Mouse (Mus musculus) gastrocnemius, adult 18-20 months (tissue): ENCODE results near the gene Ppp1r14c. TPM values are rescaled to one million over a fixed set of nuclear protein-coding genes. Genes with fewer than 3 reads are reported as not detected.

Experiments
- DNase-seq: peaks from one replicate; pipeline ENCODE4 v3.0.0; 2021; ENCODE audit warnings: low spot score
- long read RNA-seq, 2 experiments: library from polyadenylated mRNA; stranded (forward); transcript quantifications; one replicate each; pipeline ENCODE4 v2.0.0; 2021
- total RNA-seq, 2 experiments: library from RNA; stranded (reverse); gene quantifications; 2 replicates each; pipeline ENCODE4 v1.2.3; 2021

The Ppp1r14c gene
- total RNA-seq = 10 to 100 TPM; 70.8 to 86.7 TPM
- long read RNA-seq, experiment 1, transcript Ppp1r14c-201 (4 exons, 2,617 nt) = major isoform, 234 of 249 reads
- long read RNA-seq, experiment 1, partial matches to known transcripts = 0 of 249 reads
- long read RNA-seq, experiment 1, other reads (novel, unspliced or antisense) = 11 of 249 reads
- long read RNA-seq, experiment 2, transcript Ppp1r14c-201 (4 exons, 2,617 nt) = major isoform, 134 of 147 reads
- long read RNA-seq, experiment 2, partial matches to known transcripts = 3 of 147 reads
- long read RNA-seq, experiment 2, other reads (novel, unspliced or antisense) = 8 of 147 reads

DNA sequence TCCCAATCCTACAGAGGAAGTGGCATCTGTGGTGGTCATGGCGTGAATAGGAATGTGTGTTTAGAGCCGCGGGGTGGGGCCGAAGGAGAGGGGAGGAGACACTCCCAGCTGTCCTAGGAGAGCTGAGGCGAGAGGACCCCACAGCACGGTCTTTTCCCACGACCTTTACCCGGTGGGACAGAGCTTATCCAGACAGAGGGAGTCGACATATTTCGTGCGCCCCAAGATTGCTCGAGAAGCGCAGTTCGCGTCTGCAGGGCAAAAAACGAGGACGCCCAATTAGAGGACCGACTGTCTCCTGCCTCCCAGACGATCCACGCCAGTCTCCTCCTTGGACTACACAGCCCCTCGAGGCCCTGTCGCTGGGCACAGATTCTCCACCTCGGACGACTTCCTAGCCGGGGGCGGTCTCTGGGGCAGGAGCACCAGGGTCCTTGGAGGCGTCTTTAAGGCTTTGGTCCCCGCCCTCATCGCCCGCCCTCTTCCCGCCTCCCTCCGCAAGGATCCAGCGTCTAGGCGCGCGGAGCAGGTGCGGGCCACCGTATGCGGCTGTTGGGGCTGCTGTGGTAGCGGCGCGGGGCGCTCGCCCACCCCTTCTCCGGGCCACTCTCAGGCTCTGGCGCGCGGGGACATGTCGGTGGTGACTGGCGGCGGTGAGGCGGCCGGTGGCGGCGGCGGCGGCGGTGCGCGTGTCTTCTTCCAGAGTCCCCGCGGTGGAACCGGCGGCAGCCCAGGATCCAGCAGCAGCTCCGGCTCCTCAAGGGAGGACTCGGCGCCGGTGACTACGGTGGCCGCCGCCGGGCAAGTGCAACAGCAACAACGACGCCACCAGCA, at the start of gene Ppp1r14c:
Gene Ppp1r14c, plus strand, starts transcription at position 22 of the 834 bp plus-strand sequence.
- DNase-seq = peak; percentile 37

DNA sequence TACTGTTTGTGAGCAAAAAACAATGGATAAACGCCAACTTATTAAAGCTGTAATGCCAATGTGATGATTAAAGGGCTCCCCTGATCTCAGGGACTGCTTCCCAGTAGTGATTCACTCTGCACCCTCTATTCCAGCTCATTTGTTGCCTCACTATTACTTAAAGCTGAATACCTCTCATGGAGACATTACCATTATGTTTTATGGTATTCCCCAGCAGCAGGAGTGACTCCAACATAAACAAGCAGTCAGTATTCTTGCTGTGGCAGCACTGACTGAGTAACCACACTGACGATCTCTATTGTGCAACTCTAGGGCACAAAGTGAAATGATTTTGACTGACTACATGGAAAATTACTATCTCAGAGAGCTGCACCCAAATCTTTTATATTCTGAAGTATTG, 44.5 kb upstream of the Ppp1r14c start:
- no peak for DNase-seq

DNA sequence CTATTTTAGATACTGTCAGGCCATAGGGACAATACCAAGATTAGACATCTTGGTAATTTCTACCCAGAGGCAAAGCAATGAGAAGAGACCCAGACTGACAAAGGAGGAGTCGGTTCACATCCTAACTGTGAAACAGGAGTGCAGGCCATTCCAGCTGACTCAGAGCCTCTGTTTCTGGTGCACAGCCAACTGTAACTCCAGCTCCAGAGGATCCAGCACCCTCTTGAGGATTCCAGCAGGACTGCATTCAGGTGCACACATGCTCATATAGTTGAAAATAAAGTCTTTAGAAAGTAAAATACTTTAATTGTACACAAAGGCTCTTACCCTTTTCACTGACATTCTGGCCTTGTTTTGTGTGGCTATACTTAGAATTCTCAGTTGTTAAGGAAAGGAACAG, 40.4 kb upstream of the Ppp1r14c start:
- peak; percentile 7 for DNase-seq

DNA sequence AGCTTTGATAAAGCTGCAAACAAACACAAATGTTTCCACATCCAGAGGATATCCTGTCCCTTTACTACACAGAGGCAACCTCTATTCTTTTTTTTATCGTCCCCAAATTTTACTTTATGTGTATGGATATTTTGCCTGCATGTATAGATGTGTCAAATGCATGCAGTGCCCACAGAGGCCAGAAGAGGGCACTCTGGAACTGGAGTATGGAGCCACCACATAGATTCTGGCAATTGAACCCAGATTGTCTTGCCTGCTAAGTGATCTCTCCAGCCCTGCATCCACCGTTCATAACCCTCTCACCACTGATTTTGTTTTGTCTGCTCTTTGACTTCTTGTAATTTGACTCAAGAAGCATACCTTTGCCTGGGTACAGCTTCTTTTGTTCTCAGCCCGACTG, 33.0 kb upstream of the Ppp1r14c start:
- DNase-seq = peak; percentile 70

DNA sequence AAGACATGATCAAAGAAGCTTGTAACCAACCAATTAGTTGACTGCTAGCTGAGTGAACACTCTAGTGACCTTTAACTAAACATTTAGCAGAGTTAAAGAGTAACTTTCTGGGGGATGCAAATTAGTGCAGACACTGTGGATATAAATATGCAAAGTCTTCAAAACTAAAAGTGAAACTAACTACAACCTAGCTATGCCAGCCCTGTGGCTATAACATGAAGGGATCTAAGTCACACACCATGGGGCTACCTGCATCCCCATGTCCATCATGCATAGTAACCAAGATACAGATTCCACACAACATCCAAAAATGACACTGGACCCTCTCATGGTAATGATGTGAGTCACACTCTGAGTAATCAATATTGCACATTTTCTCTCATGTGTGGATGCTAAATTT, 31.3 kb upstream of the Ppp1r14c start:
- DNase-seq = no peak

DNA sequence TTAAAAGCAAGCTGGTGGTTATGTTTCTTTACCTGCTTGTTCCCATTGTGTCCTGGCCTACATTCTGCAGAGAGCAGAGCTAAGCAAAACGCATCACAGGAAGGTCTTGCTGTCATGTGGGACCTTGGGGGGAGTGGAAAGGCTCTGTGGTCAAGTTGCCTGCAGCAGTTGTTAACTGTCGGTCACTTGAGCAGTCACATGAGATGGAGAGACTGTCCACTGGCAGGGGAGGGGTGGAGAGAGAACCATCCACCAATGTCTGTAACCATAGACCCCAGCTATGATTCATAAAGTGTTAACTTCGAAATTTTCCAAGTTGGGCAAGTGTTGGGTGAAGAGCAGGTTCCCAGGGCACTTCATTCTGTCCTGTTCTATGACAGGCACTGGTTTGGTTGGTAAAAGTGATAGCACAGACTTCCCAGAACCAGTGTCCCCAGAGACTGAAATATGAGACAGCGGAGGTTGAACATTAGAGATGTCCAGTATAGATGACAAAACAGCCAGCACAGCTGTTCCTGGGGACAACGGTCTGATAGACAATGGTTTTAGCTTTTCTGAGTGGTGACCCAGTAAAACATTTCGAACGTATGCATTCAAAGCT, 29.0 kb upstream of the Ppp1r14c start:
- DNase-seq = peak; percentile 47

DNA sequence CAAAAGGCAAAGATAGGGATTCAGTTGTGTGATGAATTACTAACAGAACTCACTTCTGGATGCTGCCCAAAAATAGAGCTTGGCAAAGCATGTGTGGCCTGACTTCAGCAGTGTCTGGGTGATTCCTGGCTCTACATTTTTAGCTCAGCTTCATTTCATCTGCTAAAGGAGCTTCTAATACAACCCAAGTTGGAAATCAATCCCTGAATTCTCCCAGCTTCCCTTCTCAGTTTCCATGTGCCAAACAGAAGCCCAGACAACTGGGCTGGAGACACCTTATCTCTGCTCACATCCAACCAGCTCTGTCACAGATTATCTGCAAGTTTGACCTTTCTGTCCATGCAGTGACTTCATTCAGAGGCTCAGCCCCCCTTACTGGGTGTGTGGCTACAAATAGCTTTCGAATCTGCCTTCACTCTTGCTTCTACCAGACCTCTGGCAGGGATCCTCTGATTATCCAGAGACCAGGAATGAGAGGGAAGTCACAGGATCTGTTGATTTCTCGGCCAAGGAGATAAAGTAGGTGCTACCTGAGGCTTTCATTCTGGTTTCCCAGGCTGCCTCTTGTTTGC, 28.4 kb upstream of the Ppp1r14c start:
- DNase-seq = peak; percentile 43

DNA sequence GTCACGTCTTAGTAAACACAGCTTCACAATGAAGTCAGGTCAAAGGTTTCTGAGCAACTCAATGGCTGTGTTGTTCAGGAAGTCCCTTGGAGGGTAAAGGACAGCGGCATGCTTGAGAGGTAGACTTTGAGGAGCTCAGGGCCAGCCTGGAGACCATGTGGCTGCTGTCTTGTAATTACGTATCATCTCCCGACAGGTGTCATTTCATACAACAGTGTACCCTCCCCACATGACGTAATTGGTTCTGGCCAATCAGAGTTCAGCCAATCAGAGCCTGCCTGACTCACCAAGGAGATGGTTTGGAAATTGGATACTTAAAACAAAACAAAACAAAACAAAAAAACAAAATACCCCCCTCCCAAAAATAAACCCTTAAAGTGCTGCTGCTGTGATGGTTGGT, 20.2 kb upstream of the Ppp1r14c start:
- DNase-seq = no peak

DNA sequence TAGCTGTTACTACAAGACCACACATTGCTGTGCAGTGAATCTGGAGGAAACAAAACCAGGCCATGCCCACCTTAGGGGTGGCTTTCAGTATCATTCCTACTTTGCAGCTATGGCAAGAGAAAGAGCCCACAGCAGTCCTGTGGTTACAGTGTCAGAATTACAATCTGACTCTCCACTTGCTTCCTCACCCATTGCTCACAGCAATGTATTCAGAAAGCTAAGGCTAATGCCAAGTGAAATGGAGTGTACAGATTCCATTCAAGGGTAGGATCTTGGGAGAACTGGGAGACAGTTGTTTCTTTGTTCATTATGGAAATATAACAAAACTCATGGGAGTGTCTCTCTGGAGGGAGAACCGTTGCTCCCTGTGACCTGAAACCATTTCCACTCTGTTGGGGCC, 6.3 kb upstream of the Ppp1r14c start:
- no peak for DNase-seq

DNA sequence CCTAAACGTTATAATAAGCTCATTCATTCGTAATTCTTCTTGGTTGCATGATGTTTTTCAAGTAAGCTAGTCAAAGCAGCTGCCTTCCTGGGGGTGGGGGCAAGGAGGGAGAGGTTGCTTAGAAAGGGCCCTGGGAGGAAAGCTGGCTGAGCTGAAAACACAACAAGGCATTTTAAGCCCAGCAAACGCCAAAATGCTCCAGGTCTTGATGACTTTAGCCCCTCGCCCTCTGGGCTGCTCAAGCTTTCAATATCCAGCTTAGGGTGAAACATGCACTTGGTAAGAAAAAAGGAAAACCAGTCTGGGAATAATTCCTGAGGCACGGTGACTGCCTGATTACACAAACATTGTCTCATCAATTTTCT, 204 bp upstream of the Ppp1r14c start:
- no peak for DNase-seq

DNA sequence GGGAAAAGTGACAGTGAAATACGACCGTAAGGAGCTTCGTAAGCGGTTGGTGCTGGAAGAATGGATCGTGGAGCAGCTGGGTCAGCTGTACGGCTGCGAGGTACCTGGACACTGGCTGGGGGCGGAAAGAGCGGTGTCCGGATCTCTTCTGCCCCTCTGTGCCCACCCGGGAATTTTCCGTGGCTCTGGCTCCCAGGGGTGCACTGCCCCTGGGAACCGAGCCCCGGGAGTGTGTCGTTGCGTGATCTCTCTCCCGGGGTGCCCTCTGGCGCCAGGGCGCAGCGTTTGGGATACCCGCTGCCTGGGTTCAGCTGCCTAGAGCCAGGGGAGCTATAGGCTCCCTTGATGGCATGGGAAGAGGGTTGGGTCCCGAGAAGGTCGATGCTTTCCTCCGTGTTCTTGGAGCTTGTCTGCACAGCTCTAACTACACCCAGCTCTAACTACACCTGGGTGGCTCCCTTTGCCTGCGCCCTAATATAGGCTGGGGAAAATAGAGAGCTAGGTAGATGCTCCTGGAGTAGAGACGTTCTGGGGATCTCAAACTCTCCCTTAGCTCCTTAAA, 1.1 kb downstream of the Ppp1r14c start:
- peak; percentile 32 for DNase-seq

DNA sequence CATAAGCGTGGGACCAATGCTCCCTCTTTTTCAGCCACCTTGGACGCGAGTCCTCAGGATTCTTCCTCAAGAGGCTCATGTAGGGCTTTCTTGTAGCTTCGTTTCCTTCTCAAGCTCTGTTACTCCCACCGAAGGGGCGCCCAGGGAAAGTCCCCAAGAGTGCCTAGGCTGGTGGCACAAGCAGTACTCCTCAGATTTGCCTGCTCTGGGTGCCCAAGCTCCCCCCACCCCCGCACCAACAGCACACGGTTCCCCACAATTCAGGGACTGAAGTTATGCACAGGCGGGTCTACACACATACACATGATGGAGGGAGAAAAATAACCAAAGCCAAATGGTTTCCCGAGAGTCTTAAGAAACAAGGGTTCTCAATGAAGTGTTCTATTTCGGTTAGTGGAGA, 1.6 kb downstream of the Ppp1r14c start:
- no peak for DNase-seq

DNA sequence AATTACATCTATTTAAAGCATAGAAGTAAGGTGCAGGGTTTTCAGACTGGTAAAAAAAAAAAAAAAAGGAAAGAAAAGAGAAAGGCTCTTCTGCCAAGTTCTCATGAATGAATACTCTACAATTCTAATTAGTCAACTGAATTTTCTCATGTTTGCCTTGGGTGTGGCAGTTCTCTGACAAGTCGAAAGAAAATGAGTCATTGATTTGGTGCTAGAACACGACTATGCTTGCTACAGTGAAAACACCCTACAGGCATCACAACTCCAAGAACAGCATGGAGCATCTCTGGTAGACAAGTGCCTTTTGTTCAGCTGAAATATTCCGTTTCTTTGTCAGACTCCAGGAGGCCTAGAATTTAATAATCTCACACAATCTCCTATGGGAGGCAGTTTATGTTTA, 17.3 kb downstream of the Ppp1r14c start:
- DNase-seq = no peak

DNA sequence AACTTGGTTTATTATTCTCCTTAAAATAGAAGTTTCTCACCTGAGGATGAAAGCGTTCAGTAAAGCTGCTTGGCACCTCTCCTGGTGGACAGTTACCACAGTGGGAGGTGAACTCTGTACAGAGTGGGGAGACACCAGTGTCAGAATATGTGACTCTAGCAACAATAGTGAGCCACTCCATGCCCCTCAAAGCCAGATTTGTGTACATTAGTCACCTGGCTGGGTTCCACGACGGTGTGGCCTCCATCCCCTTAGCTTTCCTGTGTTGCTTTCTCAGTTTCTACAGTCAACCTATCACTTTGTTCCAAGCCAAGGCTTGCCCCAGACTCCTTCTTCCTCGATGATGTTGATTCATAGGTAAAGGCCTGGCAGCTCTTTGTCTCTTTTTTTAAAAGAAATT, 26.4 kb downstream of the Ppp1r14c start:
- no peak for DNase-seq

DNA sequence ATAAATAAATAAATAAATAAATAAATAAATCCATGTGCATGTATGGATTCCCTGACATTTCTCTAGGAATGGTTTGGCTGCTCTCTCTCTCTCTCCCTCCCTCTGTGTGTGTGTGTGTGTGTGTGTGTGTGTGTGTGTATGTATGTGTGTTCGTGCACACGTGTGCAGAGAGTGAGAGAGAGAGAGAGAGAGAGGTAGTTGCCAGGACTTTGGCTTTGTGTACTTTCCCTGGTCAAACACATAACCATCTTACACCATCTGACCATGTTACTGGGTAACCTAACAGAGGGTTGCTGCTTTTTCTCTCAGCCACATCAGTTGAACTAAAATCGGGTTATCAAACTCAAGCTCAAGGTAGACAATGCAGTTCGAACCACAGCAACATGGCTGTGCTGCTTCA, 27.7 kb downstream of the Ppp1r14c start:
- no peak for DNase-seq

DNA sequence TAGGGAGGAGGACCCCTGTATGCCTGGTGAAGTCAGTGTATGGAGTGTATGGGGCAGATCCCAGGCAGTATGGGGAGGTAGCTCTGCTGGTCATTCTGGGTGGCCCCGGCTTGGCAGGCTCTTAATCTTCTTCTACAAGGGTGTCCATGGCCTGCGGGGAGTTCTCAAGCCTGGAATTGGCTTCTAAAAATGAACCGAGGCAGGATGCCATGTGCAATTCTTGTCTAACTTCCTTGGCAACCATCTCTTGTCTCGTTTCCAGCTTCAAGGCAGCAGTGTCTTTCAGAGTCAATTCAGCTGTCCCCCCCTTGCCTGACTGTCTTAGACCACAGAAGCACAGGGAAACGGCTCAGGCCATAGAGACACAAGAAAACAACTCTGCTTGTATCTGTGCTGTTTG, 28.3 kb downstream of the Ppp1r14c start:
- peak; percentile 85 for DNase-seq

DNA sequence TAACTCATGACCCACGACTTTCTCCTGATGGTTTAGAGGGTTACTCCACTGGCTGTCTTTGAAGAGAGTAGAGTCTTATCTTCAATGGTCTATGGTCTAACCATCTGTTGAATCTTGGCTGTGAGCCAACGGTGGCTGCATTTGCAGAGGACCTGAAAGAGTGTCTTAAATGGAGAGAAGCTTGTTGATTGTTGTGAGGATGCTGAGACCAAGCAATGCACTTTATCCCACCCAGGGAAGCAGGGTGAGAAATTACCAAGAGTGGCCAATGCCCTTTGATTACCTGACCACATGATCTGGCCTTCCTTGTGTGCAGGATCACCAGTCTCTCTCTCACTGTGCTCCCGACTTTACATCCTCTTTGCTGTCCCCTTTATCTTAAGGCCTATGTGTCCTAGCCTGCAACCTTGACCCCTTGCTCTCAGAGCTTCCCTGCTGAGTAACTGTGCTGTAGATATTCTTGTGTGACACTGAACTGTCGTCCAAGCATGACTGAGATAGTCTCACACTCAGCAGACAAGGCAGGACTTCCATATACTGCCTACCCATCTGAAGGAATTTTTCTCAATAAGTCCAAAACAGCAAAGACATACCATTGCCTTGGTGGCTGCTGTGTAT, 28.9 kb downstream of the Ppp1r14c start:
- DNase-seq = no peak

DNA sequence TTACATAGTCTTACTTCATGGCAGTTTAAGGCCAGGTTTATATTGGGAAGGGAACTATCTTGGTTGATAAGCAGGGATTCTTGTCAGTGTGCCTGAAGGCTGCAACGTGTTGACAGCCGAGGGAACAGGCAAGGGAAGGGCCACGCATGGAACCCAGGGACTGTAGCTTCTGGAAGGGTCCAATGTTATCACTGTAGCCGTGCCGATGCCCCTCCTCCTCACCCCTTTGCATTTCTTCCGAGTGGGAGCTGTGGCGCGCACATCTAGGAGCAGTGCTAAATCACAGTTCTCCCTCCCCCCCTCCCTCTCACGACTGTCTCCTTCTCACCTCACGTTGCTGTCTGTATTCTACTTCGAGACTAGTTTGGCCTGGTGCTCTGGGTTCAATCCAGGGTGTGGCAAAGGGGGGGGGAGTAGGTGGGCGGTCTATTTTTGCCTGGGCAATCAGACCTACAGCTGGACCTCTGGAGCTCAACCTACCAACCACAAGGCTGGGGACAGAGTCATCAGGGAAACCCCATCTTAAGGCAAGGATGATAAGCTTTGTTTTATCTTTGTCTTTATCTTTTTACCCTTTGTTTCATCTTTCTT, 29.6 kb downstream of the Ppp1r14c start:
- DNase-seq = no peak

DNA sequence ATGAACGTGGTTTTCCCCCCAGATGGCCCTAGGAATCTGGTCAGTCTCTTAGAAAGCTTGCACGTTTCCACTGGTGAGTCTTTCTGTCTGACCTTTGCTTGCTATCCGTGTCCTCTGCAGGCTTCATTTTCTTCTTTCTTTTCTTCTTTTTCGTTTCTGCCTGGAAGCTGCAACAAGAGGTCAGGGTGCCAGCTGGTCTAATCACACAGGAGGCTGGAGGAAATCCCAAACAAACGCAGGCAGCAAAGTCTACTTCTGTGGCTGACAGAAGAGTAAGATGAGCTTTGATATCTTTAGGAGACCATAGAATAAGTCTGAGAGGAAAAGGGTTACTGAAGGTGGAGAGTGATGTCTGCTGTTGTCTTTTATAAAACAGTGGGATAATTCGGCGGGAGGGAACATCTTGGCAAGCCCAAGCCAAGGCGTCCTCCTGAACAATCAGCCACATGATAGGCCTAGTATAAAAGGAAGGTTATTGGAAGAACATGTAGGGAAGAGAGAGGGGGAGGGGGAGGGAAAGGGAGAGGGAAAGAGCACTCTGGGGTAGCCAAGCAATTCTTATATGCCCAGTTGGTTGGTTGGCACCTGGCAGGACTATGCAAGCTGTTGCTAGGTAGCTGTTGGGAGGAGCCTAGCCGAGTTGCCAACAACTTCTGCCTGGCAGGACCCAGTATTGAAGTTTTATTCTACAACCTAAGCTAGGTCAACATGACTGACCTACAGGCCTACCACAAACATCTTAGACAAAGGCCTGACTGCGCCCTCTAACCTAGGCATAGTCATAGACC, 30.3 kb downstream of the Ppp1r14c start:
- no peak for DNase-seq

DNA sequence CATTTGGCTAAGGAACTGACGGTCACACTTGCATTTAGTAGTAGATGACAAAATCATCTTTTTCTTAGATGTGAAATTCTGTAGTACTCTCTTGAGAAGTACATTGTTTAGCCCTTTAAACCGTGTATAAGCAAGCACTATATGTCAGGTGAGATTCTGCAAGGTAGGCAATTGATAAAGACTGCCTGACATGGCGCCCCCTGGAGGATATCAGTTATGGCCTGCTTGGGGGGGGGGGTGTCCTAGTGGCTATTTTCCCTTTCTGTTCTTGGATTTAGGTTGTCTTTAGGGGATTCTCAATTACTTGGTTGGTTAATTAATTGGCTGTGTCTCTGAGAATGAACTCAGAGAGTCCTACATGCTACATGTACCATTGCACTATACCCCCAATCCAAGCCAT, 31.5 kb downstream of the Ppp1r14c start:
- no peak for DNase-seq
